Mouse (Mus musculus) kidney, adult 2 months (tissue): ENCODE results near the gene Pax3. TPM values are rescaled to one million over a fixed set of nuclear protein-coding genes. Genes with fewer than 3 reads are reported as not detected.

Experiments used
- DNase-seq: peaks from one replicate; pipeline ENCODE4 v3.0.0; 2021
- H3K27ac ChIP-seq: fragments of 200-500 bp; 2 replicates; pipeline ENCODE4 v1.5.1; 2012; ENCODE audit warnings: low read depth, low read length, control low read depth, inconsistent platforms; ENCODE audit not compliant: insufficient read depth
- H3K27me3 ChIP-seq: fragments of 200-500 bp; replicated peaks from 2 replicates; pipeline ENCODE4 v1.6.1; 2012; ENCODE audit warnings: mild to moderate bottlenecking, moderate library complexity, low read length, inconsistent platforms; ENCODE audit not compliant: control insufficient read depth, insufficient read depth
- H3K36me3 ChIP-seq: fragments of 200-500 bp; 2 replicates; pipeline ENCODE4 v1.6.1; 2012; ENCODE audit warnings: mild to moderate bottlenecking, moderate library complexity, low read length, inconsistent platforms; ENCODE audit not compliant: control insufficient read depth, insufficient read depth
- H3K4me1 ChIP-seq: fragments of 200-500 bp; 2 replicates; pipeline ENCODE4 v1.6.1; 2011; ENCODE audit warnings: low read length; ENCODE audit not compliant: control insufficient read depth, insufficient read depth
- H3K4me3 ChIP-seq: fragments of 200-500 bp; 2 replicates; pipeline ENCODE4 v1.5.1; 2011; ENCODE audit warnings: mild to moderate bottlenecking, low read depth, low read length, control low read depth; ENCODE audit not compliant: insufficient read depth
- CTCF ChIP-seq: fragments of 200-500 bp; conservative IDR thresholded peaks from 2 replicates; pipeline ENCODE4 v1.5.1; 2011; ENCODE audit warnings: low read depth, mild to moderate bottlenecking, control low read depth, low read length, moderate library complexity, mixed read lengths; ENCODE audit not compliant: insufficient read depth, insufficient read length
- POLR2A ChIP-seq: fragments of 200-500 bp; IDR thresholded peaks from one replicate; pipeline ENCODE4 v1.6.1; 2011; ENCODE audit warnings: low read depth, low read length, control low read depth
- WGBS: fragments of 180-500 bp; shearing (Covaris S2); methylation state at CpG from one replicate; pipeline ENCODE4 v1.1.7; 2018; 5-methylcytosine and 5-hydroxymethylcytosine counted together
- polyA plus RNA-seq: library from polyadenylated mRNA; depleted of rRNA; stranded (reverse); fragments of >200 nt; gene quantifications from 2 replicates; pipeline ENCODE4 v1.2.3, GENCODE M21; 2012

Gene Pax3
- polyA plus RNA-seq, 1 experiment: 0.08 TPM

- H3K4me1 ChIP-seq: no peaks in the 10 kb centered on the region
- H3K36me3 ChIP-seq: no peaks in the 10 kb centered on the region
- 72% methylated on average over 3 of the region's 3 CpGs for WGBS
- peaks cover 1% of the 10 kb centered on the region; the same call in 1 of the 2 replicates for H3K27me3 ChIP-seq
- no peak overlapping the region for H3K27ac ChIP-seq
- no peak overlapping the region for H3K4me3 ChIP-seq
- no peak for TF ChIP-seq CTCF
- TF ChIP-seq POLR2A: no peak
- no peak for DNase-seq
Measured at GRCm38 (mm10) chr1:78168796-78169195, 28.1 kb downstream of the Pax3 start.

GRCm38 (mm10) chr1:78167577-78168286 is 29.2 kb downstream of the Pax3 start:
- DNase-seq: no peak
- no peak for TF ChIP-seq CTCF
- no peak for TF ChIP-seq POLR2A
- H3K36me3 ChIP-seq: no peaks in the 10 kb centered on the region
- H3K27ac ChIP-seq: no peak overlapping the region
- 42% methylated on average over 18 of the region's 18 CpGs for WGBS
- H3K4me1 ChIP-seq: no peaks in the 10 kb centered on the region
- H3K27me3 ChIP-seq: peaks cover under 1% of the 10 kb centered on the region; the same call in 1 of the 2 replicates
- no peak overlapping the region for H3K4me3 ChIP-seq

- WGBS: 82% methylated on average over 5 of the region's 5 CpGs
- H3K4me3 ChIP-seq: no peak overlapping the region
- H3K27me3 ChIP-seq: no peaks in the 10 kb centered on the region; the same call in 1 of the 2 replicates
- no peak for TF ChIP-seq POLR2A
- TF ChIP-seq CTCF: no peak
- no peak overlapping the region for H3K27ac ChIP-seq
- DNase-seq: no peak
- no peaks in the 10 kb centered on the region for H3K36me3 ChIP-seq
- no peaks in the 10 kb centered on the region for H3K4me1 ChIP-seq
Measured at GRCm38 (mm10) chr1:78161745-78162144, 35.2 kb downstream of the Pax3 start.

GRCm38 (mm10) chr1:78157930-78158329 is 39.0 kb downstream of the Pax3 start:
- no peak overlapping the region for H3K4me3 ChIP-seq
- H3K27ac ChIP-seq: no peak overlapping the region
- no peak for DNase-seq
- H3K4me1 ChIP-seq: no peaks in the 10 kb centered on the region
- TF ChIP-seq CTCF (no peak), POLR2A (no peak)
- H3K36me3 ChIP-seq: no peaks in the 10 kb centered on the region
- WGBS: 16% methylated on average over 6 of the region's 6 CpGs
- H3K27me3 ChIP-seq: no peaks in the 10 kb centered on the region; the same call in 1 of the 2 replicates

GRCm38 (mm10) chr1:78155796-78156195 is 41.1 kb downstream of the Pax3 start:
- Histone ChIP-seq H3K36me3 (no peaks in the 10 kb centered on the region), H3K27ac (no peak overlapping the region), H3K27me3 (no peaks in the 10 kb centered on the region; the same call in 1 of the 2 replicates), H3K4me1 (no peaks in the 10 kb centered on the region), H3K4me3 (no peak overlapping the region)
- WGBS: 76% methylated on average over 4 of the region's 4 CpGs
- TF ChIP-seq CTCF (no peak), POLR2A (no peak)
- DNase-seq: peak; percentile 52

- Histone ChIP-seq H3K4me1 (0 out of 2 replicates have a peak, but pooled peaks cover 2% of the 10 kb centered on the region), H3K4me3 (no peak overlapping the region), H3K27me3 (no peaks in the 10 kb centered on the region), H3K36me3 (no peaks in the 10 kb centered on the region), H3K27ac (no peak overlapping the region)
- no peak for TF ChIP-seq CTCF
- no peak for TF ChIP-seq POLR2A
- peak; percentile 8 for DNase-seq
- WGBS: 17% methylated on average over 2 of the region's 2 CpGs
Measured at GRCm38 (mm10) chr1:78148011-78148623, 48.8 kb downstream of the Pax3 start.

- Histone ChIP-seq H3K4me3 (no peak overlapping the region), H3K27ac (no peak overlapping the region), H3K4me1 (0 out of 2 replicates have a peak, but pooled peaks cover 2% of the 10 kb centered on the region), H3K36me3 (no peaks in the 10 kb centered on the region), H3K27me3 (peaks cover 3% of the 10 kb centered on the region)
- DNase-seq: no peak
- WGBS: 65% methylated on average over 6 of the region's 6 CpGs
- no peak for TF ChIP-seq CTCF
- TF ChIP-seq POLR2A: no peak
Measured at GRCm38 (mm10) chr1:78143403-78143802, 53.5 kb downstream of the Pax3 start.
